Mouse (Mus musculus) spleen, postnatal 14 days (tissue): ENCODE measurements around the gene Hspa5.
A peak's percentile ranks its signal among the peaks of the same experiment; 100 is the strongest.
"Not testable (repeated sequence)": the region's sequence is repeated elsewhere in the genome, so short reads cannot be mapped to it uniquely, and the experiment has no call there.

Experiments used
- DNase-seq, 2 experiments: peaks; one replicate each; pipeline ENCODE4 v3.0.0; 2021 to 2022; ENCODE audit warnings: low spot score in 2 of 2

Gene Hspa5

DNA sequence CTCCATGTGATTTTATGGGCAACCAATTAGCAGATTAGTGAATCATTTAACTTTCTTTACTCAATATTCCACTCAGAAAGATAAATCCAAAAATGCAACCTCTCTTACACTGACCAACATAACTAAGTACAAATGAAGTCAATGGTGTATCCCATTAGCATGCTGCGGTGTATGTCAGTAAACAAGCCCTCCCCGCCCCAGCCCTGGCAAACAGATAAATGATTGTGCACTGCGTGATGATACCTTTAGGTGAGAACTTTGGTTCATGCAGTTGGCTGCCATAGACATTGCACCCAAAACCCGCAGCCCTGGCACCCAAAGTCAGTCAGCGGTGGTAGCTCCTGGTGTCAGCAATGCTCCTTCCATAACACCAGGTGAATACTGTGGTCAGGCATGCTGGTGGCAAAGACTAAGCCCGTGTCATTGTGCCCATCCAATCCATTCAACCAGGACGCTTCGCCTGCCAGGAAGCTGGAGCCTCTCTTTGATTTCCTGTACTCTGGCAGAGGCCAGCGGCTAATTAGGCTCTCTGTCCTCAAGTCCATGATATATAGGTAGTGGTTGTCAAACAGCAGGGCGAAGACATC is 33.7 kb downstream of the Hspa5 start:
- no peak for DNase-seq

DNA sequence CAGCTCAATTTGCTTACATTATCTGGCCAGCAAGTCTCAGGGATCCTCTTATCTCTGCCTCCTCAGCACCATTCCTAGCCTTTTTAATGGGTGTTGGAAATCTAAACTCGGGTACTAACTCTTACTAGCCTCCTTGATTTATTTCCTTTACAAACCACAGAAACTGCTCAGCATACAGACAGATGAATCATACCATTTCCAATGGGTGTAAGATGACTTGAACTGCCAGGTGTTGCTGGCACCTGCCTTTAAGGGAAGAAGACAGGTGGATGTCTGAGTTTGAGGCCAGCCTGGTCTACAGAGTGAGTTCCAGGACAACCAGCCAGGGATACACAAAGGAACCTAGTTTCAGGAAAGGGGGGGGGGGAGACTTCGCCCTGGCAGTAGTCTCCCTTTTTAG is 36.3 kb downstream of the Hspa5 start:
- no peak for DNase-seq

DNA sequence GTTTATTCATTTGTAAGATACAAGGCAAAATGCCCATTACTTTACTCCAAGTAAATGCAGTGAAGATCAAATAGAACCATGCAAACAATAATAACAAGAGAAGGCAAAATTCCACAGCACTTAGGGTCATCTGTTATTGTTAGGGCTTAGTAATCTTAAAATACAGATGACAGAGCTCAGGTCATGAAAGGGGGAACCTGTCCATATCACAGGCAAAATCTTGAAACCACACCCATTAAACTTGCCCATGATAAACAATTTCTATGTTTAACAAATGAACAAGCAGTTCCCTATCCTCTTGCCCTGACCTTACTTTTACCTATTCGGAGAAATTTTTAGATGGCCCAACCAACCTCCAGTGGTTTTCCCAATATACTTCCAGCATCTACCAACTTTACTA is 37.8 kb downstream of the Hspa5 start:
- no peak for DNase-seq

DNA sequence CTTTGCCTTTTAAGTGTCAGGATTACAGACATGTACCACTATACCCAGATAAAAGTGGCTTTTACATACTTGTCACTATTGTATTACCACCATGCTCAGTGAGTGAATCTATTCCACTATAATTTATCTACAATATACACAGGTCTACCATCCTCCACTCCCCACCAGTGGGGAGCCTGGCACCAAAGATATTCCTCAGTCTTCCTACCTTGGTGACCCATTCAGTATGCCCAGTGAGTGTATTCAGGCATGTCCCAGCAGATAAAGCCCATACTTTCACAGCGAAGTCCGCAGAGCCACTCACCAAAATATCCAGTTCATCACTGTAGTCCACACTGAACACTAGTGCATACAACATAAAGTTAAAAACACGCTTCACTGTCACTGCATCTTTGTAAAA is 39.0 kb downstream of the Hspa5 start:
- DNase-seq = no peak

DNA sequence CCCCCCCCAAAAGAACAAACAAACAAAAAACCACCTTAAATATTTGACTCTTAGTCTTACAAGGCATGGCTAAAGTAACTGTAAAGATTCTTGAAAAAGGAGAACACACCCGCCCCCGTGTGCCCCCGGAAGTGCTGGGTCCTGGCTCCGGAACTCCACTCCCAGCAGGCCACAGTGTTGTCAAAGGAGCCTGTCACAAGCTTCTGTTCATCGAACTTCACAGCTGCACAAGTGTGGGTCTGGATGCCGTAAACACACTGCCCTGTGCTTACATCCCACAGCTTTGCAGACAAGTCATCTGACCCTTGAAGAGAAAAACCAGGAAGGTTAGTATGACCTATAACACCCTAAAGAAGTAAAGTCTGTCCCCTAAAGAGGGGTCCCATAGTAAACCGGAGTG is 40.9 kb downstream of the Hspa5 start:
- DNase-seq = no peak

DNA sequence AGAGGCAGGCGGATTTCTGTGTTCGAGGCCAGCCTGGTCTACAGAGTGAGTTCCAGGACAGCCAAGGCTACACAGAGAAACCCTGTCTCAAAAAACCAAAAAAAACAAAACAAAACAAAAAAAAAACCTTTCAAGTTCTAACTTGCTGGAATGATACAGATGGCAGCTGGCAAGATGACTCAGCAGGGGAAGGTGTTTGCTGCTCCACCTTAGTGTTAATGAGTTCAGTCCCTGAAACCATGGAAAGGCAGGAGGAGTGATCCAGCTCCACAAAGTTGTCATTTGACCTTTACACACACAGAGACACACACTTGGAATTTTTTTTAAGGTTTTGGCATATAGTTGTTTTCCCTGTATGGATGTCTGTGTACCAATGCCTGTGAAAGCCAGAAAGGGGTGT is 44.1 kb downstream of the Hspa5 start:
- not testable (repeated sequence) for DNase-seq

DNA sequence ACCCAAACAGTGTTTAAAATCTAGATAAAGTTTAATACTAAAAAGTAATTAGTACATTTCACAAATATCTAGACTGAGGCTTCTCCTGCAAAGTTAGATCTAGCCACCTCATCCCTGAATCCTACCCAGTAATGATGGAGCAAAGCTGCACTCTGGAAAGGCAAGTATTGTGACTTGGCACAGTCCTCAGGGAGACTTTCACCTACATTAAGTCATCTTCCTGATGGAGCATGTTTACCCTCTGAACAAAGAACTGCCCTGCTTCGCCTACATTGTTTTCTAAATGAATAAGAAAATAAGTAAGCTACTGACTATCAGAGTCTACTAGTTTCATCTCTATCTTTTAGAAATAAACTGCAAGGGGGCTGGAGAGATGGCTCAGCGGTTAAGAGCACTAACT is 46.7 kb downstream of the Hspa5 start:
- DNase-seq = no peak

DNA sequence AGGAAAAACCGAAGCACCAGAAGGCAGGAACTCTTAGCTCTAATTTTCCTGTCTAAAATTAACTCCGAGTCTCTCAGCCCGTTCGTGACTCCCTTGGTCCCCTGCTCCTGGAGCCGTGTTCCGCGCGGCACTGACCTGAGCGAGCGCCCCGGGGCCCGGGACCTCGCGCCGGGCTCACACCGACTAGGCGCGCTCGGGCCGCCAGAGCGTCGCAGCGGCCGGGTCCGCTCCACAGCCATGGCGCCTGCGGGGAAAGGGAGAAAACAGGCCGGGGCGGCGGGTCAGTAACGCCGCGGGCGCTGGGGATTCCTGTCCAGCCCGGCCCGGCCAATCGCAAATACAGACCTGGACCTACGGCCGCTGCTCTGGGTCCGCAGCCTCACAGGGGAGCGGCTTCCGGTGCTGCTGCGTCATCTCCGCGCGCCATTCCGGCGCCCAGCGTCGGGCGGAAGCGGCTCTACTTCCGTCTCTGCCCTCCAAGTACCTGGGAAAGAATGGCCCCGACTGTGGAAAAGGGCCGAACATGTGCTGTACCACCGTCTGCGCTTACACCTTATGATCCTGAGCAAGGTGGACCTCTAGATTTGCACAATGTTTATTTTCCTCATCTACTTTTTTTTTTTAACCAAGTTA is 54.2 kb downstream of the Hspa5 start, which contains the start of gene Fbxw2:
TSS of gene Fbxw2 (minus strand) at position 485 of the 633 bp plus-strand sequence.
- DNase-seq = peak; percentile 82 to 90

DNA sequence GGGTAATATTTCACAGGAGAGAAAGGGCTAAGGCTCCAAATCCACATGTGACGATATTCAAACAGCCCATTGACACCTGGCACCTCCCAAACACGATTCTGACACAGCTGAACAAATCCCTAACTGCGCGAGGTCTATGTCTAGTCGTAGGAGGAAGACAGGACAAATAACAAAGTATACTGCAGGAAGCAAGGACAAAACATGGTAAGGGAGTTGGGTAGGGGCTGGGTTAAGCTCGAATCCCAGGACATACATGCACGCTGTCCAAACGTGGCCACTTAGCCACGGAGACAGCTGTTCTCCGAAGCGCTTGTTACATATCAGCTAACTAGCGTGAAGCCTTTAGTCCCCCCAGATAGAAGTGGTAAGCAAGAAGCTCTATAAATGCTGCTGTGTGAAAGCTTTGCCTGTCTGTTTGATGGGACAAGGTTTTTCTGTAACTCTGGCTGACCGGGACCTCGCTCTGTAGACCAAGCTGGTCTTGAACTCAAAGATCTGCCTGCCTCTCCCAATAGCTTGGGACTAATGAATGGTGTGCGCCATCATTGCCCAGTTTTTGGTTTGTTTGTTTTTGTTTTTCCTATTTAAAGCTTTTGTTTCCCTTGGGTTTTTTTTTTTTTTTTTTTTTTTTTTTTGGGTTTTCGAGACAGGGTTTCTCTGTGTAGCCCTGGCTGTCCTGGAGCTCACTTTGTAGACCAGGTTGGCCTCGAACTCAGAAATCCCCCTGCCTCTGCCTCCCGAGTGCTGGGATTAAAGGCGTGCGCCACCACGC is 54.9 kb downstream of the Hspa5 start:
- DNase-seq = no peak
